Mouse (Mus musculus) duodenum, adult 2 months (tissue): ENCODE data around the gene Xlr4a. TPM values are rescaled to one million over a fixed set of nuclear protein-coding genes. Genes with fewer than 3 reads are reported as not detected.

ENCODE experiments used
- polyA plus RNA-seq: library from polyadenylated mRNA; depleted of rRNA; stranded (reverse); fragments of >200 nt; gene quantifications from 2 replicates; pipeline ENCODE4 v1.2.3, GENCODE M21; 2012; ENCODE audit warnings: low replicate concordance; rRNA removed

Xlr4a gene
- 0.15 TPM in 1 of 2 replicates, not detected in the other for polyA plus RNA-seq

GRCm38 (mm10) chrX:73082267-73083055 is at the start of gene Xlr4a:
TSS of gene Xlr4a (minus strand) at chrX:73082478.

GRCm38 (mm10) chrX:73116747-73117146 is 34.5 kb upstream of the Xlr4a start, which contains the start of gene Gm14685:
TSS of gene Gm14685 (plus strand) at chrX:73117047.

GRCm38 (mm10) chrX:73096941-73097508 is 14.7 kb upstream of the Xlr4a start, which contains the start of gene Xlr3a:
TSS of gene Xlr3a (minus strand) at chrX:73097095.

GRCm38 (mm10) chrX:73064415-73064793 is 17.9 kb downstream of the Xlr4a start, which contains the start of gene Pnma3:
TSS of gene Pnma3 (plus strand) at chrX:73064787.

GRCm38 (mm10) chrX:73037003-73037402 is 45.3 kb downstream of the Xlr4a start, which contains the start of gene Pnma5:
TSS of gene Pnma5 (minus strand) at chrX:73037103.

Other genes with a start within 250 kb of the Xlr4a start
- gene Cetn2, start 164.1 kb downstream of the Xlr4a start, polyA plus RNA-seq = 0.38 and 0.92 TPM in 2 replicates
- 3.8 and 6.4 TPM in 2 replicates for gene Nsdhl, start 163.9 kb downstream of the Xlr4a start, polyA plus RNA-seq
- 0.20 TPM in 1 of 2 replicates, not detected in the other for gene Zfp185, start 95.1 kb downstream of the Xlr4a start, polyA plus RNA-seq
- not detected in 2 replicates for gene Pnma5, start 45.4 kb downstream of the Xlr4a start, polyA plus RNA-seq
- gene Pnma3, start 17.7 kb downstream of the Xlr4a start, polyA plus RNA-seq = 0.02 and 0.06 TPM in 2 replicates
- 0.16 TPM in 1 of 2 replicates, not detected in the other for gene Xlr3a, start 14.6 kb upstream of the Xlr4a start, polyA plus RNA-seq
- gene Gm14685, start 34.6 kb upstream of the Xlr4a start, polyA plus RNA-seq = 0.05 TPM in 1 of 2 replicates, not detected in the other
- not detected in 2 replicates for gene Xlr5b, start 66.3 kb upstream of the Xlr4a start, polyA plus RNA-seq
- gene DXBay18, start 67.0 kb upstream of the Xlr4a start, polyA plus RNA-seq = not detected in 2 replicates
- gene Spin2d, start 94.5 kb upstream of the Xlr4a start, polyA plus RNA-seq = not detected in 2 replicates
- gene Xlr3b, start 109.7 kb upstream of the Xlr4a start, polyA plus RNA-seq = 0.11 TPM in 1 of 2 replicates, not detected in the other
- gene Xlr4b, start 131.9 kb upstream of the Xlr4a start, polyA plus RNA-seq = not detected in 2 replicates
- 24.9 and 39.6 TPM in 2 replicates for gene F8a, start 145.8 kb upstream of the Xlr4a start, polyA plus RNA-seq
- not detected in 2 replicates for gene Xlr4c, start 160.7 kb upstream of the Xlr4a start, polyA plus RNA-seq
- gene Xlr3c, start 182.9 kb upstream of the Xlr4a start, polyA plus RNA-seq = not detected in 2 replicates
- gene Xlr5a, start 210.5 kb upstream of the Xlr4a start, polyA plus RNA-seq = not detected in 2 replicates
- not detected in 2 replicates for gene Xlr5c, start 210.5 kb upstream of the Xlr4a start, polyA plus RNA-seq